Mouse (Mus musculus) cerebellum, adult 2 months (tissue): ENCODE results near the gene Il1rapl1. TPM values are rescaled to one million over a fixed set of nuclear protein-coding genes. Genes with fewer than 3 reads are reported as not detected.
A peak's percentile ranks its signal among the peaks of the same experiment; 100 is the strongest.
"Not testable (repeated sequence)": the region's sequence is repeated elsewhere in the genome, so short reads cannot be mapped to it uniquely, and the experiment has no call there.

ENCODE experiments used
- DNase-seq, 2 experiments: peaks; one replicate each; pipeline ENCODE4 v3.0.0; 2021
- H3K27ac ChIP-seq: fragments of 200-500 bp; 2 replicates; pipeline ENCODE4 v1.5.1; 2012; ENCODE audit warnings: low read length, control low read depth, inconsistent platforms; ENCODE audit not compliant: insufficient read depth
- H3K27me3 ChIP-seq: fragments of 200-500 bp; 2 replicates; pipeline ENCODE4 v1.6.1; 2012; ENCODE audit warnings: inconsistent platforms, mild to moderate bottlenecking, low read length, moderate library complexity; ENCODE audit not compliant: control insufficient read depth, insufficient read depth
- H3K4me1 ChIP-seq: fragments of 200-500 bp; 2 replicates; pipeline ENCODE4 v1.6.1; 2011; ENCODE audit warnings: low read length; ENCODE audit not compliant: control insufficient read depth, insufficient read depth
- H3K4me3 ChIP-seq: fragments of 200-500 bp; replicated peaks from 2 replicates; pipeline ENCODE3; 2011; ENCODE audit warnings: mild to moderate bottlenecking, low read depth, low read length, control low read depth; ENCODE audit not compliant: insufficient read depth
- CTCF ChIP-seq: fragments of 200-500 bp; IDR thresholded peaks from 2 replicates; pipeline ENCODE4 v1.5.1; 2011; ENCODE audit warnings: low read depth, mild to moderate bottlenecking, control low read depth, low read length, moderate library complexity, borderline replicate concordance; ENCODE audit not compliant: insufficient read depth
- POLR2A ChIP-seq: fragments of 200-500 bp; IDR thresholded peaks from 2 replicates; pipeline ENCODE4 v1.6.1; 2011; ENCODE audit warnings: low read length, control low read depth, borderline replicate concordance; ENCODE audit not compliant: insufficient read depth
- WGBS: fragments of 180-500 bp; shearing (Covaris S2); methylation state at CpG from one replicate; pipeline ENCODE4 v1.1.7; 2018; 5-methylcytosine and 5-hydroxymethylcytosine counted together
- polyA plus RNA-seq: library from polyadenylated mRNA; depleted of rRNA; stranded (reverse); fragments of >200 nt; gene quantifications from 2 replicates; pipeline ENCODE4 v1.2.3, GENCODE M21; 2012

Il1rapl1 gene
- polyA plus RNA-seq, 1 experiment = 2.5 TPM

DNA sequence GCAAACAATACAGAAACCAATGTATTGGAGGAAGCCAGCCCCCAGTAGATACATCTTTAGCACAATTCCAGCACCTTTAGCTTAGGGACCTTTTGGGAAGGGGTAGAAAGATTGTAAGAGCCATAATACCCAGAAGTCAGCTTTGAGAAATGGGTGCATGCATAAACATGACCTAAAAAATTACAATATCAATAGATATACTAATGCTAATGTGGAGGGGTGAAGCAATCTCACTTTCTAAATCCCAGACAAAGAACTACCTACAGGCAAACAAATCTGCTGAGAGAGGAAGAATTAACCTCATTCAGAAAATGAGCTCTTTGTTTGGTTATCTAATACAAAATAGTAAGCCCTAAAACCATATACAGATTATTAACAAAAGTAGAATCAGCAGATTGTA, 607.4 kb downstream of the Il1rapl1 start:
- no peak overlapping the region for H3K4me3 ChIP-seq
- no peaks in the 10 kb centered on the region for H3K4me1 ChIP-seq
- DNase-seq = no peak
- no peaks in the 10 kb centered on the region for H3K27me3 ChIP-seq
- no peak for TF ChIP-seq CTCF
- TF ChIP-seq POLR2A = no peak
- H3K27ac ChIP-seq = no peak overlapping the region

DNA sequence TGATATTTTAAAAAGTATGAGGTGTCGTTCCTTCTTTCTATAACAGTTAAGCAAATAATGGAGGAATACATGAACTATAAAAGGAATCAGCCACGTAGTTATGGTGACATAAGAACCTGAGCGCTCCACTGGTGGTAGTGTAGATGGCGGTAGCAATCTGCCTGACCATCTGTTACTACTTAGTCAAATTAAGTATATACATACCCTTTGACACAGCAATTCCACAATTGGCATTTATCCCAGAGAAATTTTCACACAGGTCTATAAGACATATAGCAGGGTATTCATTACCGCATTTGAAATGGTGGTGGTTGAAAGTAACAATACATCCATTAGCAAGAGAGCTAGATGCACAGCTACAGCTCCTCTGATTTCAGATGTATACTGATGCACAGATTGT, 612.8 kb downstream of the Il1rapl1 start:
- Histone ChIP-seq H3K27me3 (no peaks in the 10 kb centered on the region), H3K27ac (no peak overlapping the region), H3K4me3 (no peak overlapping the region), H3K4me1 (no peaks in the 10 kb centered on the region)
- DNase-seq = peak; percentile 12 to 67
- 22% methylated on average over 5 of the region's 5 CpGs for WGBS
- TF ChIP-seq CTCF = no peak
- no peak for TF ChIP-seq POLR2A

DNA sequence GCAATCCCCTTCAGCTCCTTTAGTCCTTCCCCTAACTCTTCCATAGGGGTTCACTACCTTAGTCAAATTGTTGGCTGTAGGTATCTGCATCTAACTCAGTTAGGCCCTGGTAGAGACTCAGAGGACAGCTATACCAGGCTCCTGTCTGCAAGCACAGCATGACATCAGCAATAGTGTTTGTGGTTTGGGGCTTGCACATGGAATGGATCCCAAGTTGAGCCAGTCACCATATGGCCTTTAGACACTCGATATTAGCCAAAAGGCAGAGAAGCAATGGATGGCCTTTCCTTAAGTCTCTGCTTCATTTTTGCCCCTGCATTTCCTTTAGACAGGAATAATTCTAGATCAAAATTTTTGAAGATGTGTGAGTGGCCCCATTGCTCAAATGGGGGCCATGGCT, 632.0 kb downstream of the Il1rapl1 start:
- 25% methylated on average over 1 of the region's 1 CpGs for WGBS
- Histone ChIP-seq H3K4me1 (no peaks in the 10 kb centered on the region), H3K4me3 (no peak overlapping the region), H3K27me3 (no peaks in the 10 kb centered on the region), H3K27ac (no peak overlapping the region)
- TF ChIP-seq POLR2A (no peak), CTCF (no peak)
- peak; percentile 23 to 63 for DNase-seq

DNA sequence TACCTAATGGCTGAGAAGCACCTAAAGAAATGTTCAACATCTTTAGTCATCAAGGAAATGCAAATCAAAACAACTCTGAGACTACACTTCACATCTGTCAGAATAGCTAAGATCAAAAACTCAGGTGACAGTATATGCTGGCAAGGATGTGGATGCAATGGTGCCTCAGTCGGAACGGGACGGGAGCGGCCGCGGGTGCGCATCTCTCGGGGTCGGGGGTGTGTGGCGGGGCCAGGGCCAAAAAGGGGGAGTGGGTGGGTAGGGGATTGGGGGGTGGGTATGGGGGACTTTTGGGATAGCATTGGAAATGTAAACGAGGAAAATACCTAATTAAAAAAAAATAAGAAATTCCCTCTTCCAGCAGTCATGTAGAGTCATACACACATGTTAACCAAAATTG, 877.3 kb downstream of the Il1rapl1 start:
- DNase-seq = peak; percentile 68 to 76
- WGBS = 53% methylated on average over 11 of the region's 11 CpGs
- H3K27me3 ChIP-seq, H3K4me3 ChIP-seq, H3K4me1 ChIP-seq, H3K27ac ChIP-seq: not testable (repeated sequence)

DNA sequence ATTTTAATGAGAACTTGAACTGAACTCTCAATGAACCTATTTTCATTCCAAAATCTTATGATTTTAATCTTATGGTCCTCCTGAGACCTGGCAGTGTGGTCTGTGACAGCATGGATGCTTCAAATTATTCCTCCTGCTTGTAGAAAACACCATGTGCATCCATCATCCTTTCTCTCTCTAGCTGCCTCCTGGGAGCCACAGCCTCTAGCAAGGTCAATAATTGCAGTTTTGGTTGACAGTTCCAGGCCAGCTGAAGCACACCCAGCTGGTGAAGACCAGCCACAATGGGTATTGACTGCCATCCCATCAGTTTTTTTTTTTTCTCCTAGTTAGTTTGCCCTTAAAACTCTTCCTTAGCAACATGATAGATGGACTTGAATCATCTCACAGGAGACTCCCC, 890.2 kb downstream of the Il1rapl1 start:
- Histone ChIP-seq H3K27ac (no peak overlapping the region), H3K4me1 (no peaks in the 10 kb centered on the region), H3K4me3 (no peak overlapping the region), H3K27me3 (no peaks in the 10 kb centered on the region)
- TF ChIP-seq CTCF (no peak), POLR2A (no peak)
- DNase-seq = no peak

DNA sequence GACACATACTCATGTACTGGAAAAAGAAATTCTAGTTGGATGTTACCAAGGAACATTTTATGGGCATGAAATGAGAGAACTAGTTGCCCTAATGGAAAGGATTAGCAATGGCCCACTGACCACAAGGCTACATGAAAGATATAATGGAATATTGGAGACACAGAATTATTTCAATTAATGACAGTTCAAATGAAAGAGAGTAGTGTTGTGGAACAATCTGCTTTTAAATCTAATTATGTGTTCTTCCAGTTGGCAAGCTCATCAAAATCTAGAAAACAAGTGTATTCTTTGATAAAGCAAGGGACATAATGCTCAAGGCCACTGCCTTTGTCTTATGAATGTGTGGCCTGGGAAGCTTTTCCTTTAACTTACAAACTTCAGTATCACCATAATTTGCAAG, 1113.1 kb downstream of the Il1rapl1 start:
- H3K27me3 ChIP-seq = no peaks in the 10 kb centered on the region
- no peaks in the 10 kb centered on the region for H3K4me1 ChIP-seq
- TF ChIP-seq POLR2A = no peak
- no peak for DNase-seq
- no peak overlapping the region for H3K27ac ChIP-seq
- H3K4me3 ChIP-seq = no peak overlapping the region

DNA sequence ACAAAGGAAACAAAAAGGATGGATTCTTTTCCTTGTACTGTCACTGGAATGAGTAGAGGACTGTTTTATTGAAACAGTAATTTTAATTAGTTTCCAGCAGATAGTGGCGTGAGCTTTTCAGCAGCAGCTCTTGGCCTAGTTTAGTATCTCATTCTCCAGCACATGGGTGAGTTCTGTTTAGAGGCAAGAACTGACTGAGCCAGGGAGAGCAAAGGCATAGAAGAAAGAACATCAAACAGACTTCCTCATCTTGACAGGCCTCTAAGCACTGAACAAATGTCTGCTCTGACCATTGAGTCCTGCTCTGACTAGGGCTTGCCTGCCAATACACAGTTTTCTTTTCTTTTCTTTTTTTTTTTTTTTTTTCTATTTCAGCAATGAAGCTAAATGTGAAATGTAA, 1160.3 kb downstream of the Il1rapl1 start:
- Histone ChIP-seq H3K27ac (no peak overlapping the region), H3K4me3 (no peak overlapping the region), H3K27me3 (no peaks in the 10 kb centered on the region), H3K4me1 (no peaks in the 10 kb centered on the region)
- TF ChIP-seq POLR2A (no peak), CTCF (no peak)
- no peak for DNase-seq
- whole genome bisulfite sequencing = 41% methylated on average over 1 of the region's 1 CpGs

DNA sequence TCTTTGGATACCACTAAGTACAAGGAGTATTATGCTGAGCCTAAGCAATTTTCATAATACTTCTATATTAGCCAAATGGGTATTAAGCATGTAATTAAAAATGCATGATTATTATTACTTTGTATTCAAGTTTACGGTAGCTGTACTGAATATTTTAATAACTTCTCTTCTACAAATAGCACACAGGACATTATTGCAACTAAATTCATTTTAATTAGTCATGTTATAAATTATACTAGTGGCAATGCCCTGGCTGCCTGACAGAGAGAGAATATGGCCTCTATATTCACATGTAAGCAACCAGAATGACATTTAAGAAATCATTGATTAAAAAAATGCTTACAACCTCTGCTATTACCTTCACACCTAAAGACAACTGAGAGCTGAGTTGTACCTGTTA, 1160.8 kb downstream of the Il1rapl1 start:
- Histone ChIP-seq H3K27ac (no peak overlapping the region), H3K27me3 (no peaks in the 10 kb centered on the region), H3K4me3 (no peak overlapping the region), H3K4me1 (no peaks in the 10 kb centered on the region)
- TF ChIP-seq CTCF (no peak), POLR2A (no peak)
- 94% methylated on average over 1 of the region's 1 CpGs for WGBS
- no peak for DNase-seq

DNA sequence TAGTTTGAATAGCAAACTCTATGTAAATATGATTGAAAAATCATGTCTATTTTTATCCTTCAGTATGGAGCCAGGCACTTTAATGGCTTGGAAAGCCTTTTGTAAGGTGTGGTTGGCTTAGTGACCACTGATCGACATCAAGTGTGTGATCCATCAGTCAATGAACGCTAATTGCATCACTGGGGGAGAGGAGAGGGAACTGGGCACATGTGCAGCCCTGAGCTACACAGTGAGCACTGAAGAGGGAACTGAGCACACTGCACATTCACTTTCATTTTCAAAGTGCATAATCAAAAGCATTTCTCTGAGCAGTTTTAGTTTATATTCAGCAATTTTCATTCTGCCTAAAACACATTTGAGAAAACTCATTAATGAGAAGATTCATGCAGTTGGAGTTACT, 1164.5 kb downstream of the Il1rapl1 start:
- WGBS = 26% methylated on average over 2 of the region's 2 CpGs

More for the DNA sequence above, 1164.5 kb downstream of the Il1rapl1 start:
- Histone ChIP-seq H3K4me3 (no peak overlapping the region), H3K27ac (no peak overlapping the region), H3K4me1 (no peaks in the 10 kb centered on the region), H3K27me3 (no peaks in the 10 kb centered on the region)
- no peak for DNase-seq
- TF ChIP-seq CTCF = no peak
- TF ChIP-seq POLR2A = no peak
